Mouse (Mus musculus) limb, embryonic 13.5 days (tissue): ENCODE results near the gene Asb5. TPM values are rescaled to one million over a fixed set of nuclear protein-coding genes. Genes with fewer than 3 reads are reported as not detected.
"Not testable (repeated sequence)": the region's sequence is repeated elsewhere in the genome, so short reads cannot be mapped to it uniquely, and the experiment has no call there.

Experiments
- ATAC-seq: fragments of 200-750 bp; cut with Nextera tagmentation; 2 replicates; pipeline ENCODE4 v1.8.0; 2017; ENCODE audit warnings: low read depth, moderate number of reproducible peaks, moderate TSS enrichment; ENCODE audit not compliant: low FRiP score
- H3K27ac ChIP-seq: fragments of 300-500 bp; sonication (generic); 2 replicates; pipeline ENCODE4 v1.5.1; 2015; ENCODE audit warnings: inconsistent platforms, mild to moderate bottlenecking, moderate library complexity
- H3K27me3 ChIP-seq: fragments of 300-500 bp; sonication (generic); 2 replicates; pipeline ENCODE4 v1.6.1; 2015; ENCODE audit warnings: mild to moderate bottlenecking, inconsistent platforms
- H3K36me3 ChIP-seq: fragments of 300-500 bp; sonication (generic); 2 replicates; pipeline ENCODE4 v1.6.1; 2015; ENCODE audit warnings: inconsistent platforms, mild to moderate bottlenecking, moderate library complexity
- H3K4me1 ChIP-seq: fragments of 300-500 bp; sonication (generic); 2 replicates; pipeline ENCODE4 v1.6.1; 2015; ENCODE audit warnings: inconsistent platforms
- H3K4me2 ChIP-seq: fragments of 300-500 bp; sonication (generic); replicated peaks from 2 replicates; pipeline ENCODE4 v1.6.1; 2015; ENCODE audit warnings: inconsistent platforms, mild to moderate bottlenecking, moderate library complexity
- H3K4me3 ChIP-seq: fragments of 300-500 bp; sonication (generic); 2 replicates; pipeline ENCODE4 v1.5.1; 2015; ENCODE audit warnings: moderate library complexity, mild to moderate bottlenecking, inconsistent platforms
- H3K9ac ChIP-seq: fragments of 300-500 bp; sonication (generic); 2 replicates; pipeline ENCODE4 v1.6.1; 2015; ENCODE audit warnings: mild to moderate bottlenecking, inconsistent platforms
- H3K9me3 ChIP-seq: fragments of 300-500 bp; sonication (generic); 2 replicates; pipeline ENCODE4 v1.6.1; 2016; ENCODE audit warnings: inconsistent platforms
- WGBS: fragments of 180-500 bp; shearing (Covaris S2); methylation state at CpG from one replicate; pipeline ENCODE4 v1.1.7; 2015; 5-methylcytosine and 5-hydroxymethylcytosine counted together
- polyA plus RNA-seq: library from polyadenylated mRNA; unstranded; fragments of >200 nt; fragmentation: Nextera tagmentation; extraction: Ambion mirVana; gene quantifications from 2 replicates; pipeline ENCODE4 v1.2.1, GENCODE M21; 2015

Gene Asb5
- polyA plus RNA-seq, 1 experiment from 2014 or later: 6.0 TPM

DNA sequence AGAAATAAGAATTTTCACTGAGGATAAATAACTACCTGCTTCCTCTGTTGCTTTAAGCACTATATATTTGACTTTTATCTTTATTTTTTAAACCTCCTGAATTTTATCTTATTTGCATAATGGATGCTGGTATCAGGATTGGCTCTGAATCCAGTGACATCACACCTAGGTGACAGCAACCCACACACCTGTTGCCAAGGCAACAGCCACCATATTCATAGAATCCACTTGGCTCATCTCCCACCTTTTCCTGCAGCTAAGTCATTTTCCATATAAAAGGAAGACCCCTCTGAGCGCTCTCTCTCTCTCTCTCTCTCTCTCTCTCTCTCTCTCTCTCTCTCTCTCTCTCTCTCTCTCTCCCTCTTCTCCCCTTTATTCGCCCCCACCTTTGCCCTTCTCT is 67.6 kb downstream of the Asb5 start:
- H3K9me3 ChIP-seq: no peaks in the 10 kb centered on the region
- H3K27ac ChIP-seq: no peak overlapping the region
- H3K4me2 ChIP-seq: no peak overlapping the region
- H3K9ac ChIP-seq: no peak overlapping the region
- WGBS: 82% methylated on average over 2 of the region's 2 CpGs
- no peaks in the 10 kb centered on the region for H3K27me3 ChIP-seq
- H3K36me3 ChIP-seq: no peaks in the 10 kb centered on the region
- no peak overlapping the region for H3K4me3 ChIP-seq
- H3K4me1 ChIP-seq: peaks cover 6% of the 10 kb centered on the region
- ATAC-seq: no peak

DNA sequence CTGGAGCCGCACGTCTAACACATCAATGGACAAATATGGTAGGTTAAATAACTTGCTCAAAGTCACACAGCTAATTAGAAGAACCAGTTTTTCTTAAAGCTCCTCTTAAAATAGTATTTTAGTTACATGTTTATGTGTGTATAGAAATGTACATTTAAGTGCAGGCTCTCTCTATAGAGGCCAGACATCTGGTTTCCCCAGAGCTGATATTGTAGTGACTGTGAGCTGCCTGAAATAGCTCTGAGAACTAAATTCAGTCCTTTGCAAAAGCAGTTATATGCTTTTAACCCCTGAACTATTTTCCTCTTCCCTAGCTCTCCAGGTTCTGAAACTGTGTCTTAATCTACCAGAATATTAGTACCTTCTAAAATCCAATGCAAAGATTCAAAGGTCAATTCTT is 68.0 kb downstream of the Asb5 start:
- Histone ChIP-seq H3K27me3 (no peaks in the 10 kb centered on the region), H3K36me3 (no peaks in the 10 kb centered on the region), H3K4me1 (peaks cover 6% of the 10 kb centered on the region), H3K27ac (no peak overlapping the region), H3K4me2 (no peak overlapping the region), H3K4me3 (no peak overlapping the region), H3K9me3 (no peaks in the 10 kb centered on the region), H3K9ac (no peak overlapping the region)
- no peak for ATAC-seq
- WGBS: 88% methylated on average over 2 of the region's 2 CpGs

DNA sequence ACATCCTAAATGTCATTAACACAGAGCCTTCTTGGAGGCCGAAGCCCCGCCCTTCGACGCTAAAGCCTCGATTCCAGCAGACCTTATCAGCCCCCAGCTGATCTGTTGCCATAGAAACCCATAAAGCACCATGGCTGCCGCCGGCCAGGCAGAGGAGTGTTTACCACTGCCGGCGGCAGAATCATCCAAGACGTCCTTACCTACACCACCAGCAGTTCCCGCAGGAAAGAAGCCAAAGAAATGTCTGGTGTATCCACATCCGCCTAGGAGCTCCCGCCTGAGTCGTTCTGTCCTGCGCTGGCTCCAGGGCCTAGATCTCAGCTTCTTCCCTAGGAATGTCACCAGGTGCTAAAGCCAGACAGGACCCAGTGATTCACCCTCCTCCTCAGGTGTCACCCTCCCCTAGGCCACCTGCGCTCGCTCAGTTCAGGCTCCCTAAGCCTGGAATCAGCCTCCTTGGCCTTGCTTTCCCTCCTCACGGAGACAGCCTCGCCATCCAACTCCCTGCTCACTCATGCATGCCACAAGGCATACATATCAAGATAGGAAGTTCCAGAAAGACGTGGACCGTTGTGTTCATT is 71.4 kb downstream of the Asb5 start, which contains the start of gene Spata4:
Gene Spata4, plus strand, starts transcription at position 111 of the 581 bp plus-strand sequence.
- Histone ChIP-seq H3K27ac (no peak within 1 kb of the TSS), H3K4me2 (peak within 1 kb of the TSS; percentile 66), H3K9ac (peak within 1 kb of the TSS; percentile 45; the same call in 1 of the 2 replicates), H3K27me3 (no peaks in the 10 kb centered on the region), H3K9me3 (no peaks in the 10 kb centered on the region), H3K4me1 (peaks cover 6% of the 10 kb centered on the region), H3K36me3 (no peaks in the 10 kb centered on the region), H3K4me3 (peak within 1 kb of the TSS; percentile 32)
- peak; percentile 66 for ATAC-seq
- 8% methylated on average over 21 of the region's 21 CpGs for WGBS

DNA sequence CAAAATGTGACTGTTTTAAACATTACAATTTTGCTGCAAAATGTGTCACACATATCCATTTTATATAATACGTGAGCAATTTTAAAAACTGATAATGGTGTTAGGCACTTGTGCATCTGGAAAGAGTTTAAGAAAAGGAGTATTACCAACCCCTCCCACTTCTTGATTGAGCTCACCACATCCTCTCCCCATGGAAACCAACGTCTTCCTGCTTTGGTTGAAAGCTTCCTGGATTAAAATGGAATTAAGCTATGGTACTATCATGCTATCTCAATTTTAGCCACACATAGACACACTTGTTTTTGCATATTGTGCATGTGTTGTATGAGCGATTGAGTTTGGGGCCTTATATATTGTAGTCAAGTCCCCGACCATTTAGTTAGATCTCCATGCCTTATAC is 74.1 kb downstream of the Asb5 start:
- H3K27ac ChIP-seq: no peak overlapping the region
- WGBS: 69% methylated on average over 4 of the region's 4 CpGs
- no peak overlapping the region for H3K4me2 ChIP-seq
- peaks cover 6% of the 10 kb centered on the region for H3K4me1 ChIP-seq
- H3K36me3 ChIP-seq: no peaks in the 10 kb centered on the region
- no peak overlapping the region for H3K4me3 ChIP-seq
- no peak overlapping the region for H3K9ac ChIP-seq
- no peak for ATAC-seq
- no peaks in the 10 kb centered on the region for H3K9me3 ChIP-seq
- no peaks in the 10 kb centered on the region for H3K27me3 ChIP-seq

DNA sequence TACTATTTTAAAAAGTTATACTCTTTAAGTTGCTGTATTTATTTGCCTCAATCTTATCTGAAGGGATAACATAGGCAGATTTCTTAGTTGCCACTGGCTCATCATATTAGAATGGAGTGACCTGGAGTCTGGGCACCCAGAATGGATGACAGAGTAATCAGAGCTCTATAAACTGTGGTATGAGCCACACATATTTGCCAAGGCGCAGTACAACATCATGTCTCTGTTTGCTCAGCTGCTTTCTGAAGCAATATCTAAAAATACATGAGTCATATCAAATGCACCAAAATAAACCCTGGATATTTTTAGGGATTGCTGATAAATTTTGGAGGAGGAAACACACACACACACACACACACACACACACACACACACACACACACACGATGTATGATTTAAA is 80.0 kb downstream of the Asb5 start:
- no peak for ATAC-seq
- no peak overlapping the region for H3K4me3 ChIP-seq
- 91% methylated on average over 2 of the region's 2 CpGs for WGBS

DNA sequence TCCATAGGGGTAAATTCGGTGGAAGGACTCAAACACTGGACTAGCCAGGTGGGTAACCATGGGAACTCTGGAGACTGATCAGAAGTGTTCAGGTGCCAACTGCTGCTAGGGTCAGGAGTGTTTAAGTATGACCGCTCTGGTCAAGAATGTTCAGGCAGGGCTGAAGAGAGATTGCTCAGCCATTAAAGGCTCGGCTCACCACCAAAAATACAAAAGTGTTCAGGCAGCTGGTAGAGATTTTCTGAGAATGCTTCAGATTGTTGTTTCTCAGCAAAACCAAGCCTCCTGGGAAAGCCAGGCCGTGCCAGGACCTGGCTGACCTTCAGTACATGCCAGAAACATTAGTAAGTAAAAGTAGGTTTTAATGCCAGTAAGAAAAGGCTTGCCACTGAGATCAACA is 80.9 kb downstream of the Asb5 start:
- Histone ChIP-seq H3K36me3 (no peaks in the 10 kb centered on the region), H3K4me3 (no peak overlapping the region), H3K4me2 (no peak overlapping the region), H3K9ac (no peak overlapping the region), H3K27ac (no peak overlapping the region), H3K4me1 (no peaks in the 10 kb centered on the region), H3K27me3 (no peaks in the 10 kb centered on the region), H3K9me3 (no peaks in the 10 kb centered on the region)
- ATAC-seq: no peak
- WGBS: 73% methylated on average over 4 of the region's 4 CpGs

More for the DNA sequence above, 80.0 kb downstream of the Asb5 start:
- Histone ChIP-seq H3K9ac (no peak overlapping the region), H3K9me3 (no peaks in the 10 kb centered on the region), H3K4me2 (no peak overlapping the region), H3K27me3 (no peaks in the 10 kb centered on the region), H3K27ac (no peak overlapping the region), H3K4me1 (no peaks in the 10 kb centered on the region), H3K36me3 (no peaks in the 10 kb centered on the region)

DNA sequence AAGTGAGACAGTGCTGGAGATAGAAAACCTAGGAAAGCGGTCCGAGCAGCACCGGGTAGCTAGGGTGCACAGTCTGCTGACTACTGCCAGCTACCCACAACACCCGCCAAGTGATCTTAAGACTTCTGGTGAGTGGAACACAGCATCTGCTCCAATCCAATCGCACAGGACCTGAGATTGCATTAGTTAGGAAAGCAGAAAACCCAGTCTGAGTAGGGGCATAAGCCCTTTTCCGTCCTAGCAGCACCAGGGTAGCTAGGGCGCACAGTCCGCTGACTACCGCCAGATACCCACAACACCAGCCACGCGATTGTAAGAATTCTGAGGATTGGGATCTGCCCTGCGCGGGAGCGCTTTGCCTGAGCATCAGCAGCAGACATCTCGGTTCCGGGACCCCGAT is 87.3 kb downstream of the Asb5 start:
- not testable (repeated sequence) for H3K27ac ChIP-seq, H3K36me3 ChIP-seq, H3K9ac ChIP-seq, H3K9me3 ChIP-seq, H3K4me2 ChIP-seq, H3K27me3 ChIP-seq, ATAC-seq, H3K4me1 ChIP-seq, H3K4me3 ChIP-seq
- WGBS: 83% methylated on average over 17 of the region's 17 CpGs

Other genes with a start within 250 kb of the Asb5 start
- 93.2 and 98.2 TPM in 2 replicates for gene Spcs3, start 418 bp downstream of the Asb5 start, polyA plus RNA-seq
- not detected in 2 replicates for gene Spata4, start 71.2 kb downstream of the Asb5 start, polyA plus RNA-seq